ENCODE assay signal across 8 mouse cellular contexts in the genomic region with DNA sequence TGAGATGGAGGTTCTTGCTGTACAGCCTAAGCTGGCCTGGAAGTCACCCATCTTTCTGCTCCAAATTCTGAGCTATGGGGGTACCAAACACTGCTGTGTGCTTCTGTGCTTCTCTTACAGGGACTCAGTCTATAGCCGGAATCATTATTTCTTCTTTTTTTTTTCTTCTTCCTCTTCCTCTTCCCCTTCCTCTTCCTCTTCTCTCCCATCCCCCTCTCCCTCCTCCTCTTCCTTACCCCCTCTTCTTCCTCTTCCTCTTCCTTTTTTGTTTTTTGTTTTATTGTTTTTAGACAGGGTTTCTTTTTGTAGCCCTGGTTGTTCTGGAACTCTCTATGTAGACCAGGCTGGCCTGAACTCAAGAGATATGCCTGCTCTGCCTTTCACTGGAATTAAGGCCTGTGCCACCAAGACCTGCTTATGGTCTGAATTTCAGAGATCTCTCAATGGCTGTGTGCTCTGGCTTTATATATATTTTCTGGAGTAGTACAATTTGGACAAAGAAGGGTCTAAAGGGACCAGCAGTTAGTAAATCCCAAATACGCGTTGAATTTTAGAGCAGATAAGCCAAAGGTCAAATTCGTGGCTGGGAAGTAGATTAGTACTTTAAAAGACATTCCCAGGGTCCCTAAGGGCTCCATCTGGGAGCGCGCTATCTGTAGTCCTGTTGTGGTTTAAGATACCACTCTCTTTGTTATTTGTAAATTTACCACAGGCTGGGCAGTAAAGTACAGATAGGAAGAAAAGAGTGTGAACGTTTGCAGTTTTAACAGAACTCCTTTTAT. TPM values are rescaled to one million over a fixed set of nuclear protein-coding genes. Genes with fewer than 3 reads are reported as not detected.
DNase-seq lines count a peak whose midpoint lies in the region; ATAC-seq and TF ChIP-seq lines count a peak whose summit lies in the region.

No protein-coding gene starts in this region.

- H3K36me3 ChIP-seq in forebrain, embryonic 10.5 days (replicated peaks), result peaks cover 5% of the 10 kb centered on the region
- H3K36me3 ChIP-seq in kidney, embryonic 16.5 days (ENCODE audit: insufficient read depth, low read length), result no peaks in the 10 kb centered on the region

- H3K4me1 ChIP-seq in forebrain, embryonic 10.5 days, result peaks cover 33% of the 10 kb centered on the region
- peaks cover 13% of the 10 kb centered on the region for H3K4me1 ChIP-seq in kidney, embryonic 16.5 days (ENCODE audit: insufficient read depth, low read length)

- H3K9me3 ChIP-seq in forebrain, embryonic 10.5 days, result no peaks in the 10 kb centered on the region
- no peaks in the 10 kb centered on the region for H3K9me3 ChIP-seq in kidney, embryonic 16.5 days (ENCODE audit: low read length)

- ATAC-seq in kidney, embryonic 16.5 days (ENCODE audit: low FRiP score, low TSS enrichment), result no peak

- DNase-seq in layer of hippocampus, adult 2 months (ENCODE audit: low spot score in 2 of 2), result no peak
- DNase-seq in layer of hippocampus, postnatal 10 days (ENCODE audit: low spot score in 2 of 2), result no peak
- DNase-seq in forebrain, embryonic 10.5 days (ENCODE audit: extremely low spot score, low spot score), result no peak
- peak; percentile 18 for DNase-seq in naive thymus-derived CD4-positive, alpha-beta T cell, adult 2 months (ENCODE audit: low read depth)
- no peak for DNase-seq in adipocyte (ENCODE audit: low spot score)
- no peak for DNase-seq in cerebellum, adult 11 months
- DNase-seq in left cerebral cortex, adult 9 months (ENCODE audit: low spot score in 2 of 2), result no peak

- peak overlapping the region; percentile 83 for H3K4me2 ChIP-seq in kidney, embryonic 16.5 days (replicated peaks; ENCODE audit: low read depth, low read length)

- 0 out of 2 replicates have a peak overlapping the region, but pooled peaks have one; percentile 1 for H3K9ac ChIP-seq in kidney, embryonic 16.5 days (replicated peaks; ENCODE audit: low read length)

- peak overlapping the region; percentile 98 for H3K4me3 ChIP-seq in layer of hippocampus, adult 2 months
- H3K4me3 ChIP-seq in forebrain, embryonic 10.5 days, result peak overlapping the region; percentile 88
- peak overlapping the region; percentile 78 for H3K4me3 ChIP-seq in kidney, embryonic 16.5 days (ENCODE audit: low read length)

- TF ChIP-seq CTCF in layer of hippocampus, adult 2 months (conservative IDR thresholded peaks at IDR 0.05), result no peak

- H3K27ac ChIP-seq in layer of hippocampus, adult 2 months, result peak overlapping the region; percentile 90
- H3K27ac ChIP-seq in forebrain, embryonic 10.5 days, result peak overlapping the region; percentile 98
- H3K27ac ChIP-seq in kidney, embryonic 16.5 days (ENCODE audit: low read length), result peak overlapping the region; percentile 93

- H3K27me3 ChIP-seq in forebrain, embryonic 10.5 days (ENCODE audit: poor library complexity, severe bottlenecking), result peaks cover 14% of the 10 kb centered on the region
- H3K27me3 ChIP-seq in kidney, embryonic 16.5 days (ENCODE audit: insufficient read depth, low read length), result no peaks in the 10 kb centered on the region

- 70% methylated on average over 7 of the region's 7 CpGs for WGBS in forebrain, embryonic 10.5 days
- WGBS in kidney, embryonic 16.5 days, result 51% methylated on average over 7 of the region's 7 CpGs

RNA-seq across cellular contexts. Expression of a gene that starts 1.0 kb away (rescaled TPM):
- total RNA-seq in layer of hippocampus, adult 2 months (2021), result 10 to 100 TPM; 70.3 to 72.3 TPM
- 100 to 1,000 TPM in 1 of 2 experiments, 10 to 100 TPM in 1; 97.9 to 112 TPM for total RNA-seq in layer of hippocampus, postnatal 10 days (2021)
- 71.3 and 72.0 TPM in 2 replicates for polyA plus RNA-seq in forebrain, embryonic 10.5 days (2016; fragmentation: Nextera tagmentation; extraction: Ambion mirVana)
- polyA plus RNA-seq in kidney, embryonic 16.5 days (2015; fragmentation: Nextera tagmentation; extraction: Ambion mirVana), result 46.5 and 48.5 TPM in 2 replicates

RNA-seq across cellular contexts. Expression of a gene that starts 35.9 kb away (rescaled TPM):
- total RNA-seq in layer of hippocampus, adult 2 months (2021), result 100 to 1,000 TPM; 210 to 212 TPM
- 100 to 1,000 TPM; 114 to 128 TPM for total RNA-seq in layer of hippocampus, postnatal 10 days (2021)
- 10.1 and 11.0 TPM in 2 replicates for polyA plus RNA-seq in forebrain, embryonic 10.5 days (2016; fragmentation: Nextera tagmentation; extraction: Ambion mirVana)
- 10.9 and 11.3 TPM in 2 replicates for polyA plus RNA-seq in kidney, embryonic 16.5 days (2015; fragmentation: Nextera tagmentation; extraction: Ambion mirVana)
